ENCODE assay signal across 9 mouse cellular contexts in the genomic region with DNA sequence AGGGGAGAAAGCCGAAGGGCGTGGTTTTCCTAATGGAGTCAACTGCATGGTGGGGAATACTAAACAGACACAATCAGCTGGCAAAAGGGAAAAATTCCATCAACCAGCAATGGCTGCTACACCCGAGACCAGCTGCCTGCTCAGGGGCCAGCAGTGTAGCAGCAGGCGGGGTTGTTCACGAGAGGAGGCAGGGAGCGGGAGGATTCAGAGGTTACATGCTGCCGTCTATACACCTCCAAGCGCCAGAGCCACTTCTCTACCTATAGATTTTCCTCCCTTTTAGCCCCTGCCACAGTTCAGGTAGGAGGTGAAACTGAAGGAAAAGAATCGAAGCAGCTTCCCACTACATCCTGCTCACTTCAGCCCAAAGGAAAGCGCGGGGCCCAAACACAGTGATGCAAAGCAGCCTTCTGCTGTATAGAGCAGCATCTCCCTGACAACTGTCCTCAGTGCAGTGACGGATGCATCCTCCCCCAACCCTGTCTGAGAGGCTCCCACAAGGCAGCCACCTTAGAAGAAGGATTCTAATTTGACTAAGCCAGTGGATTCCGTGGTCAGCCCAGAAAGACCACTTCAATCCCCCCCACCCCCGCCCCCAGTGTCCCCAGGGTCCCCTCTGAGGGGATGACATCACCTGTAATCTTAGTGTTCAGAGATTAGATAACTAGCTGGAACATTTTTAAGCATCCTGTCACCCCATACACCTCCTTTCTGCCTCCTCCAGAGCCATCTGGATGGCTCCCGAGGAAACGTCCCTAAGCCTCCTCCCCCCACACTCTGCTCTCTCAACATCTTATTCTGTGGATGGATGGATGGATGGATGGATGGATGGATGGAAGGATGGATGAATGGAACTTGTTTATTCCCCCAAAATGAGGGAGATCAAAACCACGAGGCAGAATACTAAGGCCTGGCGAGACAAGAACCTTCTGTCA.
DNase-seq lines count a peak whose midpoint lies in the region; ATAC-seq and TF ChIP-seq lines count a peak whose summit lies in the region.
"Had no signal": no experiment of that assay in that cellular context is flagged by ENCODE, and none has a peak within 500 bp of the region (broad histone marks: within the 10 kb centered on the region; RNA-seq: fewer than 3 reads in every experiment).

No protein-coding gene starts in this region.

- peak overlapping the region; percentile 36; the same call in 1 of the 2 replicates for H3K27ac ChIP-seq in heart, embryonic 10.5 days
- H3K27ac ChIP-seq in hindbrain, postnatal 0 days, result peak overlapping the region; percentile 17; the same call in 1 of the 2 replicates
- 0 out of 2 replicates have a peak overlapping the region, but pooled peaks have one; percentile 15 for H3K27ac ChIP-seq in neural tube, embryonic 12.5 days
- no peak overlapping the region for H3K27ac ChIP-seq in liver, embryonic 12.5 days
- H3K27ac ChIP-seq: limb, embryonic 12.5 days had no signal

- no peak for TF ChIP-seq CTCF in hindbrain, postnatal 0 days (IDR thresholded peaks at IDR 0.05; ENCODE audit: low read depth)

- ATAC-seq in hindbrain, postnatal 0 days, result peak; percentile 88
- peak; percentile 81 for ATAC-seq in neural tube, embryonic 12.5 days (ENCODE audit: low FRiP score, low read depth)
- no peak for ATAC-seq in megakaryocyte-erythroid progenitor cell, adult 5-6 weeks (replicated peaks; ENCODE audit: low FRiP score, low TSS enrichment, poor library complexity, severe bottlenecking)
- no peak for ATAC-seq in liver, embryonic 12.5 days

- peaks cover 33% of the 10 kb centered on the region for H3K36me3 ChIP-seq in heart, embryonic 10.5 days
- H3K36me3 ChIP-seq in hindbrain, postnatal 0 days (ENCODE audit: insufficient read depth, low read length), result peaks cover 16% of the 10 kb centered on the region
- peaks cover 25% of the 10 kb centered on the region for H3K36me3 ChIP-seq in neural tube, embryonic 12.5 days
- H3K36me3 ChIP-seq in liver, embryonic 12.5 days, result peaks cover 3% of the 10 kb centered on the region; the same call in 1 of the 2 replicates

- 0 out of 2 replicates have a peak overlapping the region, but pooled peaks have one; percentile 1 for H3K4me3 ChIP-seq in heart, embryonic 10.5 days
- no peak overlapping the region for H3K4me3 ChIP-seq in hindbrain, postnatal 0 days (ENCODE audit: low read length)
- H3K4me3 ChIP-seq in neural tube, embryonic 12.5 days, result no peak overlapping the region
- no peak overlapping the region for H3K4me3 ChIP-seq in liver, embryonic 12.5 days
- H3K4me3 ChIP-seq: limb, embryonic 12.5 days had no signal

- H3K9me3 ChIP-seq in heart, embryonic 10.5 days, result no peaks in the 10 kb centered on the region
- no peaks in the 10 kb centered on the region for H3K9me3 ChIP-seq in hindbrain, postnatal 0 days (ENCODE audit: low read length)
- H3K9me3 ChIP-seq in neural tube, embryonic 12.5 days, result no peaks in the 10 kb centered on the region
- no peaks in the 10 kb centered on the region for H3K9me3 ChIP-seq in liver, embryonic 12.5 days (replicated peaks)
- H3K9me3 ChIP-seq: limb, embryonic 12.5 days had no signal

- no peaks in the 10 kb centered on the region for H3K27me3 ChIP-seq in heart, embryonic 10.5 days (ENCODE audit: insufficient read depth, poor library complexity, severe bottlenecking)
- no peaks in the 10 kb centered on the region for H3K27me3 ChIP-seq in hindbrain, postnatal 0 days (ENCODE audit: insufficient read depth, low read length)
- H3K27me3 ChIP-seq in neural tube, embryonic 12.5 days (replicated peaks), result no peaks in the 10 kb centered on the region
- H3K27me3 ChIP-seq in liver, embryonic 12.5 days (replicated peaks), result no peaks in the 10 kb centered on the region
- H3K27me3 ChIP-seq: limb, embryonic 12.5 days had no signal

- WGBS in heart, embryonic 10.5 days, result 36% methylated on average over 18 of the region's 18 CpGs
- WGBS in hindbrain, postnatal 0 days, result 22% methylated on average over 18 of the region's 18 CpGs
- 32% methylated on average over 18 of the region's 18 CpGs for WGBS in neural tube, embryonic 12.5 days
- WGBS in liver, embryonic 12.5 days (ENCODE audit: insufficient replicate concordance), result 55% methylated on average over 18 of the region's 18 CpGs

- H3K9ac ChIP-seq in hindbrain, postnatal 0 days (replicated peaks; ENCODE audit: low read length), result no peak overlapping the region
- no peak overlapping the region for H3K9ac ChIP-seq in neural tube, embryonic 12.5 days
- H3K9ac ChIP-seq in liver, embryonic 12.5 days, result no peak overlapping the region
- H3K9ac ChIP-seq: limb, embryonic 12.5 days had no signal

- H3K4me1 ChIP-seq in heart, embryonic 10.5 days, result peaks cover 22% of the 10 kb centered on the region
- H3K4me1 ChIP-seq in hindbrain, postnatal 0 days (ENCODE audit: insufficient read depth, low read length), result peaks cover 15% of the 10 kb centered on the region; the same call in 1 of the 2 replicates
- H3K4me1 ChIP-seq in neural tube, embryonic 12.5 days, result peaks cover 19% of the 10 kb centered on the region
- no peaks in the 10 kb centered on the region for H3K4me1 ChIP-seq in liver, embryonic 12.5 days

- peak; percentile 64 for DNase-seq in heart, embryonic 10.5 days (ENCODE audit: low spot score)
- DNase-seq in heart, adult 8-10 months (ENCODE audit: low spot score), result no peak
- DNase-seq in embryo, embryonic 11 days, result peak; percentile 54
- peak; percentile 55 for DNase-seq in hindbrain, postnatal 0 days (ENCODE audit: low spot score)
- DNase-seq in kidney, postnatal 4 days, result no peak

- H3K4me2 ChIP-seq in hindbrain, postnatal 0 days (ENCODE audit: low read depth, low read length), result peak overlapping the region; percentile 2; the same call in 1 of the 2 replicates
- peak overlapping the region; percentile 46 for H3K4me2 ChIP-seq in neural tube, embryonic 12.5 days (replicated peaks)
- H3K4me2 ChIP-seq in liver, embryonic 12.5 days, result no peak overlapping the region
- H3K4me2 ChIP-seq: limb, embryonic 12.5 days had no signal

Comparison
In these comparisons a context has a peak if more than half of its experiments do, and no peak if none do; other contexts are left out.
1. DNase-seq: peak in heart, embryonic 10.5 days (single experiment), embryo, embryonic 11 days (single experiment) and hindbrain, postnatal 0 days (single experiment); none in heart, adult 8-10 months (single experiment) and kidney, postnatal 4 days (0 of 2).
2. ATAC-seq: peak in hindbrain, postnatal 0 days (single experiment) and neural tube, embryonic 12.5 days (single experiment); none in megakaryocyte-erythroid progenitor cell, adult 5-6 weeks (single experiment) and liver, embryonic 12.5 days (single experiment).